ENCODE assay signal across 8 mouse cellular contexts in the genomic region with DNA sequence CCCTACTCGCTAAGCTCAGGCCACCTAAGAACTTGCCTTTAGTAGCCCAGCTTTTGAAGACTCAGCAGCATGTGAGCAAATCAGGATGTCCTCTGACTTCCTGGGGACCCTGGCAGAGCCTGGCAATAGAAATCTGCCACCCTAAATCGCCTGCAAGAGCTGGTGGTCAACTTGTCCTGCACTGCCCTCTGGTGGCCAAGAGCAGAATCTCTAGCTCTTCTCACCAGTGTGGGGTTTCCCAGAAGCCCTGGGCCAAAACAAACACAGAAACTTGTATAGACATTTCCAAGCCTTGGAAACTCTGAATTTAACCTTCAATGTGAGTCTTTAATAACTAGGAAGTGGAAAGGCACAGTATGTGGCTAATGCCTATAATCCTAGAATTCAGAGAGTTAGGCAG. TPM values are rescaled to one million over a fixed set of nuclear protein-coding genes. Genes with fewer than 3 reads are reported as not detected.
DNase-seq lines count a peak whose midpoint lies in the region; ATAC-seq and TF ChIP-seq lines count a peak whose summit lies in the region.

No protein-coding gene starts in this region.

- WGBS in kidney, embryonic 16.5 days: 31% methylated on average over 2 of the region's 2 CpGs

- no peaks in the 10 kb centered on the region for H3K27me3 ChIP-seq in kidney, embryonic 16.5 days (ENCODE audit: insufficient read depth, low read length)

- no peak overlapping the region for H3K4me2 ChIP-seq in kidney, embryonic 16.5 days (replicated peaks; ENCODE audit: low read depth, low read length)

- peaks cover 19% of the 10 kb centered on the region for H3K4me1 ChIP-seq in kidney, embryonic 16.5 days (ENCODE audit: insufficient read depth, low read length)

- H3K27ac ChIP-seq in kidney, embryonic 16.5 days (ENCODE audit: low read length): no peak overlapping the region
- H3K27ac ChIP-seq in gastrocnemius, adult 2 months: no peak overlapping the region

- H3K9me3 ChIP-seq in kidney, embryonic 16.5 days (ENCODE audit: low read length): no peaks in the 10 kb centered on the region

- no peak; the same call in 1 of the 2 replicates for ATAC-seq in kidney, embryonic 16.5 days (ENCODE audit: low FRiP score, low TSS enrichment)
- peak; percentile 76 for ATAC-seq in inflammation-experienced regulatory T-cells, adult 6 months
- ATAC-seq in monocyte, adult 5-6 weeks (replicated peaks; ENCODE audit: insufficient number of reproducible peaks, low FRiP score, low TSS enrichment, poor library complexity, severe bottlenecking): peak; percentile 60; the same call in 1 of the 2 replicates

- intact Hi-C loops in gastrocnemius, adult 2 months (cut with DNase I): loop anchor here (1.0 kb wide), 2 partner anchors 186 to 284 kb away; no protein-coding TSS in a partner anchor
- intact Hi-C loops in left cerebral cortex, postnatal 4 days (cut with DNase I): loop anchor here (5.0 to 10.0 kb wide), 2 partner anchors 187 to 284 kb away; no protein-coding TSS in a partner anchor

- H3K9ac ChIP-seq in kidney, embryonic 16.5 days (replicated peaks; ENCODE audit: low read length): no peak overlapping the region

- H3K36me3 ChIP-seq in kidney, embryonic 16.5 days (ENCODE audit: insufficient read depth, low read length): no peaks in the 10 kb centered on the region

- TF ChIP-seq CTCF in gastrocnemius, adult 2 months (IDR thresholded peaks at IDR 0.05): peak; percentile 99

- H3K4me3 ChIP-seq in kidney, embryonic 16.5 days (ENCODE audit: low read length): no peak overlapping the region
- no peak overlapping the region for H3K4me3 ChIP-seq in gastrocnemius, adult 2 months

- peak; percentile 72 for DNase-seq in kidney, adult 11 months
- peak; percentile 90 to 91 for DNase-seq in cerebellum, postnatal 4 days (ENCODE audit: low spot score in 2 of 2)
- peak; percentile 88 for DNase-seq in gastrocnemius, adult 2 months
- DNase-seq in left cerebral cortex, postnatal 4 days: peak; percentile 91
- DNase-seq in spleen, postnatal 4 days (ENCODE audit: low spot score in 2 of 2): peak; percentile 59 to 86

RNA-seq across cellular contexts. Expression of gene Parva, which starts 58.3 kb away (rescaled TPM):
- polyA plus RNA-seq in kidney, embryonic 16.5 days (2015; fragmentation: Nextera tagmentation; extraction: Ambion mirVana): 120 and 126 TPM in 2 replicates
- total RNA-seq in gastrocnemius, adult 2 months (2021): 10 to 100 TPM; 10.9 to 17.0 TPM
- polyA plus RNA-seq in inflammation-experienced regulatory T-cells, adult 6 months (2017; shearing (Covaris generic)): not detected
- 10 to 100 TPM; 25.6 to 26.8 TPM for total RNA-seq in left cerebral cortex, postnatal 4 days (2021)
- total RNA-seq in monocyte, adult 5-6 weeks (2017): not detected in 3 replicates

Comparison
In these comparisons a context has a peak if more than half of its experiments do, and no peak if none do; other contexts are left out.
1. RNA of gene Parva, which starts 58.3 kb away (total RNA-seq): 25.6 to 26.8 TPM in left cerebral cortex, postnatal 4 days and 10.9 to 17.0 TPM in gastrocnemius, adult 2 months; not detected in monocyte, adult 5-6 weeks; every median in the first group is over 10 times any median in the second.
2. Peak in every context shown above with its lines, with median percentiles within 50 percentile points of each other: DNase-seq.